Mouse (Mus musculus) brain, embryonic 14.5 days (tissue): ENCODE data around the gene Gapvd1. TPM values are rescaled to one million over a fixed set of nuclear protein-coding genes. Genes with fewer than 3 reads are reported as not detected.
"Not testable (repeated sequence)": the region's sequence is repeated elsewhere in the genome, so short reads cannot be mapped to it uniquely, and the experiment has no call there.

Experiments
- DNase-seq: peaks from one replicate; pipeline ENCODE4 v3.0.0-alpha.2; 2011; ENCODE audit warnings: low read depth
- CTCF ChIP-seq: fragments of 200-500 bp; IDR thresholded peaks from 2 replicates; pipeline ENCODE4 v1.5.1; 2012; ENCODE audit warnings: inconsistent platforms, mild to moderate bottlenecking, moderate library complexity, borderline replicate concordance; ENCODE audit not compliant: insufficient read depth, insufficient read length; ENCODE audit errors: extremely low read depth
- POLR2A ChIP-seq: fragments of 200-500 bp; IDR thresholded peaks from 2 replicates; pipeline ENCODE4 v1.6.1; 2012; ENCODE audit warnings: mild to moderate bottlenecking, inconsistent platforms, borderline replicate concordance; ENCODE audit not compliant: poor library complexity, insufficient read depth, insufficient read length, severe bottlenecking; ENCODE audit errors: extremely low read depth
- polyA plus RNA-seq: library from polyadenylated mRNA; depleted of rRNA; stranded (reverse); fragments of >200 nt; gene quantifications from 2 replicates; pipeline ENCODE4 v1.2.3, GENCODE M21; 2012; rRNA removed

Gapvd1 gene
- 40.0 and 61.7 TPM in 2 replicates for polyA plus RNA-seq

DNA sequence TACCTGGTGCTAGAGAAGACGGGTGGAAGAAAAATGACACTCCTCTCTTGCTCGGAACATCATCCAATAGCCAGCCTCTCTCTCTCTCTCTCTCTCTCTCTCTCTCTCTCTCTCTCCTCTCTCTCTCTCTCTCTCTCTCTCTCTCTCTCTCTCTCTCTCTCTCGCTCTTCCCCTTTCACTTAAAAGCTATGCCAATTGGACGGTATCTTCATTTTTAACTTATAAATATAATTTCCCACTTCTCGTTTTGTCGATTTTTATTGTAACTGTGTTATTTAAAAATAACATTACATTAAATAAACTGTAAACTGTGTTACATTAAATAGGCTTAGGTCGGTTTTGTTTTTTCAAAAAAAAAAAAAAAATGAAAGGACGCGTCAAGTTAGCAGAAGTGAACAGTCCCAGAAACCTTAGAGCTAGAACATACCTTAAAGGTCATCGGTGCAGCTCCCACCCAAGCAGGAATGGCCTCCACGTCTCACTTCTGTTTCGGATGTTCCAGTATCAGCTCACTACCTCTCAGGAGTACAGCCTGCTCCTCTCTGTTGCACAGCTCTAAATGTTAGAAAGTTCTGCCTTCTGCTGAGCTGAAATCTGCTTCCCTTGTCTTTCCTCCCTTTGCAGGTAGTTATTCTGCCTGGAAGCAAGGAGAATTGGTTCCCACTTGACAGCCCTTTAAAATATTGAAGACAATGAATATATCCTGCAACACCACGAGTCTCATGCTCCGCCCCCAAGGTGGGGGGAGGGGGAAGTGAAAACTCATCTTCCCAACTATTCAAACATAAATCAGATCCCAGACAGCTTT is at the start of gene Gapvd1:
TSS of gene Gapvd1 (minus strand) at position 682 of the 808 bp plus-strand sequence.
- TF ChIP-seq CTCF: no peak
- no peak for TF ChIP-seq POLR2A

DNA sequence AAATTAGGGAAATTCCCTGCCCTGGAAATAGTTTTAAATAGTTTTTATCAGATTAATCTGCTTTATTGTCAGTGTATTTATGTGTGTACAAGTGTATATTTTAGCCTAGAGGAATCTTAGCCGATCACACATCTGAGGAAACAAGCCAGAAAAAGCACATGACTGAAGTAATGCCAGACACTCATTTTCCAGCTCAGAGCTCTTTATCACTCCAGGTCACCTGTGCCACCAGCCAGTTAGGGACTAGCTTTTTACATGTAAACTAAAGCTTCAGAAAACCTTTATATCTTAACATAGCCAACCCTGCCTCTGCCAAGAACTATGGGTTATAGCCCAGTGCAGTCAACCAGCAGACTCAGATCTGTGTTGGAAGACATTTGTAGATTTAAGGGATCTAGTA is 49.8 kb upstream of the Gapvd1 start:
- TF ChIP-seq POLR2A (no peak), CTCF (no peak)
- no peak for DNase-seq

More for the DNA sequence above, at the start of gene Gapvd1:
- peak; percentile 65 for DNase-seq

- no peak for TF ChIP-seq POLR2A
- TF ChIP-seq CTCF: no peak
- DNase-seq: no peak
Measured at GRCm38 (mm10) chr2:34804172-34804571, 49.1 kb upstream of the Gapvd1 start.

DNA sequence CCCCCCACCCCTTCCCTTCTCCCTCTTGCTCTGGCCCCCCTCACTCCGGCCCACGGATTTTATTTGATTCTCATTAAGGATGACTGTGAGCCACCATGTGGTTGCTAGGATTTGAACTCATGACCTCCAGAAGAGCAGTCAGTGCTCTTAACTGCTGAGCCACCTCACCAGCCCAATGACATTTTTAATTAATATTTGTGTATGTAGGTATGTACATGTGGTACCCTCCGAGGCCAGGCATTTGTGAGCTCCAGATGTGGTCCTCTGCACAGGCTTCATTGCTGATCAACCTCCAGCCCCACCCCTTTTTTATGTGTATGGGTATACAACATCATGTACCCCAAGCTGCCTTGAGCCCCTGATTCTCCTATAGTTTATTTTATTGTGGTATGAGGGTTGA is 48.7 kb upstream of the Gapvd1 start:
- no peak for TF ChIP-seq POLR2A
- TF ChIP-seq CTCF: no peak
- no peak for DNase-seq

DNA sequence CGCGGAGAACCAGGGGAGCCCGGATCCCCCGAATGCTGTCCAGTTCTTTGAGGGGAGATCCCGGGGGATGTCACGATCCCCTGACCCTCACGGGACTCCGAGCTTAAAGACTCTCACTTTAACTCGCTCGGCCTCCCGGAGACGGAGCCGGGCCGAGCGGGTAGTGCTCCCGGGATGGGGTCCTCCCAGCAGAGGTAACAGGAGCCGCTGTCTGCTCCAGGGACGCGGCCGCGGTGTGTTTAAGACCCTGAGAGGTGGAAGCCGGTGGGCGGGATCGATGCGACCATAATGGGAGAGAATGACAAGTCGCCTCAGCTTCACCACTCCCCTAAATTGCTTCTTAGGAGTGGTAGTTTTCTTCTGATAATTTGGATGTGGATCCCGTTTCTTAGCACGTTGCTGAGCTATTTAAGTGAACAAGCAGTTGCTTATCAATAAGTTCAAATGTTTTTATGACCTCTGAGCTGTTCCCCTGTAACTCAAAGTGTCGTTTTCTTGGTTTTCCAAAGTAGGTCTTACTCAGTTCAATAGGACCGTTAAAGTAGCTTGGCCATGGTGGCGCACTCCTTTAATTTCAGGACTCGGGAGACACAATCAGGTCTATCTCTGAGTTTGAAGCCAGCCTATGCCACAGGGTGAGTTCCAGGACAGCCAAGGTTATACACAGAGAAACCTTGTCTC is 47.7 kb upstream of the Gapvd1 start:
- peak; percentile 39 for DNase-seq

GRCm38 (mm10) chr2:34801516-34802482 is 46.8 kb upstream of the Gapvd1 start:
- TF ChIP-seq POLR2A: peak; percentile 70; the same call in 1 of the 2 replicates
- TF ChIP-seq CTCF: no peak
- DNase-seq: peak; percentile 100

GRCm38 (mm10) chr2:34800371-34800770 is 45.3 kb upstream of the Gapvd1 start:
- TF ChIP-seq CTCF: no peak
- TF ChIP-seq POLR2A: no peak
- no peak for DNase-seq

GRCm38 (mm10) chr2:34799357-34800256 is 44.6 kb upstream of the Gapvd1 start, which contains the start of gene Rabepk:
TSS of gene Rabepk (minus strand) at chr2:34799912.
- DNase-seq: peak; percentile 86
- TF ChIP-seq POLR2A: no peak
- no peak for TF ChIP-seq CTCF

DNA sequence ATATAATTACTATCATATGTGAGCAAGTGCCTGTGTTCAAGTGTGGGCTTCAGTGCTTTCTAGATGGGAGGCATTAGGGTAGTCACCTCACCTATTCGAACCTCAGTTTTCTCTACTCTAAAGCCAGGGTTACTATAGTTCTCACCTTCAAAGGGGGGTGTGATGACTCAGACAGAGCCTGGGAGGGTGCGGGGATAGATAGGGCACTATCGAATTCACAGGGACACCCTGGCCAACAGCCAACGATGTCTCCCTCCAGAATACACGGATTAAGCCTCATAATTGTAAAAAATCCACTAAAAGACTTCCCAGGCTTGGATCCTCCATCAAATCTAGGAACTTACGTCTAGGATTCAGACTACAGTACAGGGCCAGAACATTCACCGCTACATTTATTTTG is 40.4 kb upstream of the Gapvd1 start:
- DNase-seq: no peak
- TF ChIP-seq CTCF (no peak), POLR2A (no peak)

- no peak for DNase-seq
- TF ChIP-seq POLR2A: no peak
- TF ChIP-seq CTCF: no peak
Measured at GRCm38 (mm10) chr2:34794511-34794910, 39.5 kb upstream of the Gapvd1 start.

DNA sequence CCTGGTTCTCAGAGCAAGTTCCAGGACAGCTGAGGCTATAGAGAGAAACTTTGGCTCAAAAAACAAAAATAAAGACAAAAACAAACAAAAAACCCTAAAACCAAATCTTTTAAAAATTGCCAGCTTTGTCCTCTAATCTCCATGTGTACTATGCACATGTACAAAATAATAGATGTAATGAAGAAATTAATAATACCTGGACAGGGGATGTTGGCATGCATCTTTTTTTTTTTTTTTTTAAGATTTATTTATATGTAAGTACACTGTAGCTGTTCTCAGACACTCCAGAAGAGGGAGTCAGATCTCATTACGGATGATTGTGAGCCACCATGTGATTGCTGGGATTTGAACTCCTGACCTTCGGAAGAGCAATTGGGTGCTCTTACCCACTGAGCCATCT is 37.5 kb upstream of the Gapvd1 start:
- DNase-seq: not testable (repeated sequence)

GRCm38 (mm10) chr2:34790282-34790681 is 35.2 kb upstream of the Gapvd1 start:
- DNase-seq: no peak
- no peak for TF ChIP-seq CTCF
- no peak for TF ChIP-seq POLR2A
